ENCODE assay signal across 8 mouse cellular contexts in genomic region chr19:10013348-10013747, GRCm38 (mm10). TPM values are rescaled to one million over a fixed set of nuclear protein-coding genes. Genes with fewer than 3 reads are reported as not detected.
DNase-seq lines count a peak whose midpoint lies in the region; ATAC-seq and TF ChIP-seq lines count a peak whose summit lies in the region.

No protein-coding gene starts in this region.

- peak overlapping the region; percentile 65 for H3K27ac ChIP-seq in lung, embryonic 16.5 days (ENCODE audit: low read length)
- peak overlapping the region; percentile 91 for H3K27ac ChIP-seq in embryonic facial prominence, embryonic 10.5 days (replicated peaks)
- H3K27ac ChIP-seq in intestine, postnatal 0 days (ENCODE audit: low read depth, low read length), result 0 out of 2 replicates have a peak overlapping the region, but pooled peaks have one; percentile 1
- peak overlapping the region; percentile 91 for H3K27ac ChIP-seq in stomach, embryonic 14.5 days (ENCODE audit: low read length)

- DNase-seq in lung, postnatal 4 days, result no peak
- no peak for DNase-seq in embryonic facial prominence, embryonic 10.5 days (ENCODE audit: low spot score)
- no peak for DNase-seq in spleen, postnatal 10 days (ENCODE audit: low spot score in 2 of 2)
- no peak for DNase-seq in right cerebral cortex, postnatal 4 days
- DNase-seq in cerebellum, postnatal 10 days, result no peak

- no peaks in the 10 kb centered on the region for H3K9me3 ChIP-seq in lung, embryonic 16.5 days (ENCODE audit: control insufficient read depth, low read length)
- no peaks in the 10 kb centered on the region for H3K9me3 ChIP-seq in embryonic facial prominence, embryonic 10.5 days
- H3K9me3 ChIP-seq in intestine, postnatal 0 days (ENCODE audit: control insufficient read depth), result no peaks in the 10 kb centered on the region
- H3K9me3 ChIP-seq in stomach, embryonic 14.5 days (ENCODE audit: control insufficient read depth, low read depth, low read length), result no peaks in the 10 kb centered on the region

- 24% methylated on average over 3 of the region's 3 CpGs for WGBS in lung, embryonic 16.5 days
- 27% methylated on average over 3 of the region's 3 CpGs for WGBS in embryonic facial prominence, embryonic 10.5 days
- whole genome bisulfite sequencing in intestine, postnatal 0 days, result 46% methylated on average over 3 of the region's 3 CpGs
- WGBS in stomach, embryonic 14.5 days, result 22% methylated on average over 3 of the region's 3 CpGs

- H3K36me3 ChIP-seq in lung, embryonic 16.5 days (ENCODE audit: control insufficient read depth, insufficient read depth, low read length), result no peaks in the 10 kb centered on the region
- H3K36me3 ChIP-seq in embryonic facial prominence, embryonic 10.5 days (replicated peaks), result no peaks in the 10 kb centered on the region
- H3K36me3 ChIP-seq in intestine, postnatal 0 days (ENCODE audit: control insufficient read depth, insufficient read depth), result no peaks in the 10 kb centered on the region
- no peaks in the 10 kb centered on the region for H3K36me3 ChIP-seq in stomach, embryonic 14.5 days (ENCODE audit: control insufficient read depth, insufficient read depth, low read length)

- H3K4me1 ChIP-seq in lung, embryonic 16.5 days (replicated peaks; ENCODE audit: control insufficient read depth, insufficient read depth, low read length), result peaks cover 18% of the 10 kb centered on the region
- peaks cover 69% of the 10 kb centered on the region for H3K4me1 ChIP-seq in embryonic facial prominence, embryonic 10.5 days
- peaks cover 9% of the 10 kb centered on the region for H3K4me1 ChIP-seq in intestine, postnatal 0 days (replicated peaks; ENCODE audit: control insufficient read depth, insufficient read depth, low read length)
- peaks cover 20% of the 10 kb centered on the region for H3K4me1 ChIP-seq in stomach, embryonic 14.5 days (ENCODE audit: control insufficient read depth, insufficient read depth, low read length)

- no peaks in the 10 kb centered on the region for H3K27me3 ChIP-seq in lung, embryonic 16.5 days (ENCODE audit: control insufficient read depth, insufficient read depth, low read depth, low read length)
- H3K27me3 ChIP-seq in embryonic facial prominence, embryonic 10.5 days (replicated peaks; ENCODE audit: low read depth, poor library complexity, severe bottlenecking), result no peaks in the 10 kb centered on the region
- no peaks in the 10 kb centered on the region for H3K27me3 ChIP-seq in intestine, postnatal 0 days (replicated peaks; ENCODE audit: control insufficient read depth, insufficient read depth, low read length)
- no peaks in the 10 kb centered on the region for H3K27me3 ChIP-seq in stomach, embryonic 14.5 days (ENCODE audit: control insufficient read depth, insufficient read depth, low read length)

- no peak overlapping the region for H3K4me3 ChIP-seq in lung, embryonic 16.5 days (ENCODE audit: low read length)
- peak overlapping the region; percentile 36 for H3K4me3 ChIP-seq in embryonic facial prominence, embryonic 10.5 days
- no peak overlapping the region for H3K4me3 ChIP-seq in intestine, postnatal 0 days (ENCODE audit: low read depth, low read length)
- H3K4me3 ChIP-seq in stomach, embryonic 14.5 days (ENCODE audit: low read depth, low read length), result no peak overlapping the region

- H3K9ac ChIP-seq in lung, embryonic 16.5 days (ENCODE audit: low read length), result 0 out of 2 replicates have a peak overlapping the region, but pooled peaks have one; percentile 2
- no peak overlapping the region for H3K9ac ChIP-seq in intestine, postnatal 0 days (ENCODE audit: low read depth, low read length)
- no peak overlapping the region for H3K9ac ChIP-seq in stomach, embryonic 14.5 days (replicated peaks; ENCODE audit: low read depth, low read length)

- H3K4me2 ChIP-seq in lung, embryonic 16.5 days (ENCODE audit: low read depth, low read length), result no peak overlapping the region
- H3K4me2 ChIP-seq in intestine, postnatal 0 days (replicated peaks; ENCODE audit: low read depth), result no peak overlapping the region
- no peak overlapping the region for H3K4me2 ChIP-seq in stomach, embryonic 14.5 days (replicated peaks; ENCODE audit: low read depth, low read length)

- TF ChIP-seq CTCF in intestine, postnatal 0 days (IDR thresholded peaks at IDR 0.05; ENCODE audit: low read depth), result no peak

- no peak for ATAC-seq in lung, embryonic 16.5 days (ENCODE audit: low read depth)
- no peak for ATAC-seq in intestine, postnatal 0 days
- ATAC-seq in stomach, embryonic 14.5 days (ENCODE audit: insufficient number of reproducible peaks, insufficient read depth, low FRiP score, low read depth), result no peak

RNA-seq across cellular contexts. Expression of gene Rab3il1, which starts 11.9 kb away (rescaled TPM):
- polyA plus RNA-seq in lung, embryonic 16.5 days (2015; fragmentation: Nextera tagmentation; extraction: Ambion mirVana), result 30.3 and 33.0 TPM in 2 replicates
- 51.7 and 57.4 TPM in 2 replicates for polyA plus RNA-seq in embryonic facial prominence, embryonic 10.5 days (2016; fragmentation: Nextera tagmentation; extraction: Ambion mirVana)
- polyA plus RNA-seq in intestine, postnatal 0 days (2015; fragmentation: Nextera tagmentation; extraction: Ambion mirVana), result 63.6 and 65.8 TPM in 2 replicates
- polyA plus RNA-seq in stomach, embryonic 14.5 days (2014; fragmentation: Nextera tagmentation; extraction: Ambion mirVana), result 26.0 and 28.6 TPM in 2 replicates

RNA-seq across cellular contexts. Expression of gene Best1, which starts 11.9 kb away (rescaled TPM):
- polyA plus RNA-seq in lung, embryonic 16.5 days (2015; fragmentation: Nextera tagmentation; extraction: Ambion mirVana), result 1.1 and 1.4 TPM in 2 replicates
- 1.6 TPM in 2 replicates for polyA plus RNA-seq in embryonic facial prominence, embryonic 10.5 days (2016; fragmentation: Nextera tagmentation; extraction: Ambion mirVana)
- polyA plus RNA-seq in intestine, postnatal 0 days (2015; fragmentation: Nextera tagmentation; extraction: Ambion mirVana), result 0.61 and 0.89 TPM in 2 replicates
- 0.35 and 0.72 TPM in 2 replicates for polyA plus RNA-seq in stomach, embryonic 14.5 days (2014; fragmentation: Nextera tagmentation; extraction: Ambion mirVana)

RNA-seq across cellular contexts. Expression of gene Fads3, which starts 28.0 kb away (rescaled TPM):
- polyA plus RNA-seq in lung, embryonic 16.5 days (2015; fragmentation: Nextera tagmentation; extraction: Ambion mirVana), result 72.0 and 76.0 TPM in 2 replicates
- 4.0 and 4.3 TPM in 2 replicates for polyA plus RNA-seq in embryonic facial prominence, embryonic 10.5 days (2016; fragmentation: Nextera tagmentation; extraction: Ambion mirVana)
- polyA plus RNA-seq in intestine, postnatal 0 days (2015; fragmentation: Nextera tagmentation; extraction: Ambion mirVana), result 4.7 and 4.8 TPM in 2 replicates
- polyA plus RNA-seq in stomach, embryonic 14.5 days (2014; fragmentation: Nextera tagmentation; extraction: Ambion mirVana), result 9.1 and 11.2 TPM in 2 replicates

RNA-seq across cellular contexts. Expression of gene Fth1, which starts 33.0 kb away (rescaled TPM):
- 1,957 and 1,991 TPM in 2 replicates for polyA plus RNA-seq in lung, embryonic 16.5 days (2015; fragmentation: Nextera tagmentation; extraction: Ambion mirVana)
- polyA plus RNA-seq in embryonic facial prominence, embryonic 10.5 days (2016; fragmentation: Nextera tagmentation; extraction: Ambion mirVana), result 1,291 and 1,338 TPM in 2 replicates
- 6,780 and 7,050 TPM in 2 replicates for polyA plus RNA-seq in intestine, postnatal 0 days (2015; fragmentation: Nextera tagmentation; extraction: Ambion mirVana)
- polyA plus RNA-seq in stomach, embryonic 14.5 days (2014; fragmentation: Nextera tagmentation; extraction: Ambion mirVana), result 1,491 and 1,524 TPM in 2 replicates

Comparison
In these comparisons a context has a peak if more than half of its experiments do, and no peak if none do; other contexts are left out.
1. H3K27ac ChIP-seq: peak in every context shown above with its lines; median percentile 91 in embryonic facial prominence, embryonic 10.5 days; 91 in stomach, embryonic 14.5 days; 65 in lung, embryonic 16.5 days; 1 in intestine, postnatal 0 days.